Mouse (Mus musculus) megakaryocyte-erythroid progenitor cell, adult 5-6 weeks (primary cell): ENCODE results near the gene Bcl7b. TPM values are rescaled to one million over a fixed set of nuclear protein-coding genes. Genes with fewer than 3 reads are reported as not detected.
A peak's percentile ranks its signal among the peaks of the same experiment; 100 is the strongest.

Source experiments
- ATAC-seq: replicated peaks from 2 replicates; pipeline ENCODE4 v1.8.0; 2016; ENCODE audit warnings: mild to moderate bottlenecking, inconsistent platforms; ENCODE audit not compliant: severe bottlenecking, poor library complexity, low FRiP score, low TSS enrichment
- total RNA-seq, 2 experiments: library from RNA; stranded (forward) in 1 of 2; stranded (reverse) in 1 of 2; fragments of 200-1000, 215-1000 nt in 1 of 2; fragments of >200 nt in 1 of 2; fragmentation: Nextera tagmentation in 1 of 2; gene quantifications; 2 replicates each; pipeline ENCODE4 v1.2.3; 2014 to 2017

Gene Bcl7b
- total RNA-seq, 2 experiments from 2014 or later = 25.1 to 48.3 TPM

GRCm38 (mm10) chr5:135166909-135167308, 1.2 kb upstream of the Bcl7b start:
- no peak for ATAC-seq

GRCm38 (mm10) chr5:135167469-135167868, 614 bp upstream of the Bcl7b start:
- no peak for ATAC-seq

DNA sequence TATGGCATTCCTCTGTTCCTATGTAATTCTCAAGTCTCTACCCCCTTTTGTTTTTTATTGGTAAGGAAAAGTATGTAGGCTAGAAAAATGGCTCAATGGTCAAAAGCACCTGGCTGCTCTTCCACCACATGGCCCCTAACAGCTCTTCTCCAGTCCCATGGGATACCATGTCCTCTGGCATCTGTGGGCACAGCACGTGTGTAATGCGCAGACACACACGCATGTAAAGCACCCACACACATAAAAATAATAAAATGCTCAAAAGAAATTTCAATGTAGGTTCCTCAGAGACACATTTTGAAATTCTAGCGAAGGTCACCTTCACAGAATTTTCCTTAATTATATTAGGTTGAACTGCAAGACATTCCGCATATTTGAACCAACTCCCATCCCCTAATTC, 1.4 kb downstream of the Bcl7b start:
- ATAC-seq = no peak

- ATAC-seq = no peak
These were observed 3.7 kb downstream of the Bcl7b start for GRCm38 (mm10) chr5:135171688-135172220.

- no peak for ATAC-seq
These were observed 4.9 kb downstream of the Bcl7b start for GRCm38 (mm10) chr5:135172986-135173385.

- no peak for ATAC-seq
These were observed 7.0 kb downstream of the Bcl7b start for GRCm38 (mm10) chr5:135175086-135175485.

DNA sequence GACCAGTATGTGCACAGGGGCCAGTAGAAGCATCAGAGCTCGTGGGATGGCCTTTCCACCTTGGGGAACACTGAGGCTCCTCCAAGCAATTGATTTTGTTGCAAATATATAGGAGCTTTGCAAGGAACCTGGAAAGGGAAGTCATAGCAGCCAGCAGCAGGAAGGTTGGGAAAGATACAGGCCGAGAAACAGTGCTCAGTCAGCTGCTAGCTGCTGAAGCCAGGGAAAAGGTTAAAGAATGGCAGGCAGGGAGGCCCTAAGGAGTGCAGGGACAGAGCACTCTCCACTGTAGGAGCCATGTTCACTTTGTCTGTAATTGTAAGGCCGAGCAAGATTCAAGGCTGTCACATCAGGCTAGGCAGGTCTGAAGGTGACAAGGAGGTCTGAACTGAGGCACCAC, 10.4 kb downstream of the Bcl7b start:
- ATAC-seq = no peak

- no peak for ATAC-seq
These were observed 10.9 kb downstream of the Bcl7b start for GRCm38 (mm10) chr5:135178996-135179395.

GRCm38 (mm10) chr5:135179616-135180015, 11.5 kb downstream of the Bcl7b start:
- no peak for ATAC-seq

- no peak for ATAC-seq
These were observed 12.7 kb downstream of the Bcl7b start for GRCm38 (mm10) chr5:135180796-135181195.

GRCm38 (mm10) chr5:135181776-135182175, 13.7 kb downstream of the Bcl7b start:
- ATAC-seq = no peak

GRCm38 (mm10) chr5:135183131-135183861, 15.2 kb downstream of the Bcl7b start:
- ATAC-seq = no peak

GRCm38 (mm10) chr5:135185016-135185415, 16.9 kb downstream of the Bcl7b start:
- no peak for ATAC-seq

DNA sequence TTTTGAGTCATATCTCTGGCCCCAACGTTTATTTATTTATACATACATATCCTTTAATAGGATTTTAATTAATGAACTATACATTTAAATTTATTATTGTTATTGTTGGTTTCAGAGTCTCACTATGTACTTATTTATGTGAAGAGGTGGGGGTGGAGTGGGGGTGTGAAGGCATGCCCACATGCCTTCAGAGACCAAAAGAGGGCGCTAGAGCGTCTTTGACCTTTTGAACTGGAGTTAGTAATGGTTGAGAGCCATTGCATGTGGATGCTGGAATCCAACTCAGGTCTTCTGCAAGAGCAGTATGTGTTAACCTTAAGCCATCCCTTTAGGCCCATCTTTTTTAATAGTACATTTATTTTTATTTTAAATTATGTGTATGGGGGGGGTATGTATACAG, 17.5 kb downstream of the Bcl7b start:
- no peak for ATAC-seq

- ATAC-seq = 0 out of 2 replicates have a peak, but pooled peaks have one; percentile 1
These were observed 18.1 kb downstream of the Bcl7b start for GRCm38 (mm10) chr5:135186231-135186620.

- ATAC-seq = peak; percentile 95
These were observed 18.7 kb downstream of the Bcl7b start, which contains the start of gene Baz1b for GRCm38 (mm10) chr5:135186621-135187348. Baz1b (plus strand) TSS chr5:135187264.

- ATAC-seq = peak; percentile 32
These were observed 19.5 kb downstream of the Bcl7b start for GRCm38 (mm10) chr5:135187349-135188213.

DNA sequence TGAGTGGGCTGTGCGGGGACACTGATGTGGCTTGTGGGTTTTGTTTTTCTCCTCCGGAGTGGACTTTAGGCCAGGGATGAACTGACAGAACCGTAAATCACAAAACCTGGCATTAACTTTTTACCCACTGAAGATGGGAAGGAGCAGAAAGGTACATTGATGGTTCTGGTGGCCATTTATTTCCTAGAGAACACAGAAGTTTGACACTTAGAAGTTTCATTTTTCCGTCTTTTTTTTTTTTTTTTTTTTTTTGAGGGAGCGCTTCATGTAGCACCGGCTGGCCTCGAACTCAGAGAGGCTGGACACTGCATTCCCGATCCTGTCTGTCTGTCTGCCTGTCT, 20.1 kb downstream of the Bcl7b start:
- no peak for ATAC-seq

DNA sequence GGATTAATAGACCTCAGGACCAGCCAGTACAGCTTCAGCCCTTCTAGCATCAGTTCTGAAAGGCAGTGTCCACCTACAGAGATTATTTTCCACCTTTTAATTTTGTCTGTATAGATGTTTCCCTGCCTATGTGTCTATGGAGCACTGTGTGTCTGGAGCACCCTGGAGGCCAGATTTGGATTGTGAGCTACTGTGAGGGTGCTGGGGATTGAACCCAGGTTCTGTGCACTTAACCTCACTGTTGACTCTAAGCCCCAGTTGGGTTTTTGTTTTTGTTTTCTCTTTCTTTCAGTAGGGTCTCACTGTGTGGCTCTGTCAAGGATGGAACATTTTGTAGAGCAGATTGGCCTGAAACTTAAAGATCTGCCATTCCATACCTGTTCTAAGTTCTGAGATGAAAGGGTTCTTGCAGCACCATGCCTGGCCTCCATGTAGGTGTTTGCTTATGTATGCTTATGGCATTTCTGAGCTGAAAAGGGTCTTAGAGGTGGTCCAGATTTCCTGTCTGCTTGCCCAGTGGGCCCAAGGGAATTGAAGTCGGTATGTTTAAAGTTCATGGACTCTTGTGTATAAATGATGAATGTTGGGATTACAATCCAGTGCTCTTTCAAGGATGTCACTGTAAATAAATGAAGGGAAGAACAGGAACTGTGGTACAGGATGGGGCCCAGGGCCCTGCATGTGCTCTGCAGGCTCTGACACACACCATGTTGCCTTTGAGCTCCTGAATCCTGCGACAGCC, 21.4 kb downstream of the Bcl7b start:
- no peak for ATAC-seq
